33 mouse cellular contexts compared by ENCODE assay signal in genomic region chr11:52320529-52320928, GRCm38 (mm10).
"Had no signal": no experiment of that assay in that cellular context is flagged by ENCODE, and none has a peak within 500 bp of the region (broad histone marks: within the 10 kb centered on the region; RNA-seq: fewer than 3 reads in every experiment).

No protein-coding gene starts in this region.

- H3K4me2 ChIP-seq: heart, embryonic 12.5 days; heart, embryonic 13.5 days; heart, embryonic 15.5 days; hindbrain, embryonic 12.5 days; hindbrain, embryonic 13.5 days; hindbrain, embryonic 14.5 days; hindbrain, embryonic 15.5 days; intestine, embryonic 15.5 days; kidney, embryonic 15.5 days had no signal

- H3K4me3 ChIP-seq: heart, embryonic 10.5 days; heart, embryonic 12.5 days; heart, embryonic 13.5 days; heart, embryonic 15.5 days; hindbrain, embryonic 10.5 days; hindbrain, embryonic 12.5 days; hindbrain, embryonic 13.5 days; hindbrain, embryonic 15.5 days; intestine, embryonic 15.5 days; kidney, embryonic 15.5 days; layer of hippocampus, adult 2 months had no signal

- H3K9ac ChIP-seq: heart, embryonic 12.5 days; heart, embryonic 13.5 days; heart, embryonic 15.5 days; hindbrain, embryonic 12.5 days; hindbrain, embryonic 13.5 days; hindbrain, embryonic 14.5 days; hindbrain, embryonic 15.5 days; intestine, embryonic 15.5 days; kidney, embryonic 15.5 days had no signal

- H3K27ac ChIP-seq: heart, embryonic 10.5 days; heart, embryonic 13.5 days; heart, embryonic 15.5 days; hindbrain, embryonic 10.5 days; hindbrain, embryonic 12.5 days; hindbrain, embryonic 13.5 days; hindbrain, embryonic 14.5 days; hindbrain, embryonic 15.5 days; intestine, embryonic 15.5 days; kidney, embryonic 15.5 days; kidney, postnatal 0 days; layer of hippocampus, adult 2 months had no signal

- ATAC-seq: hindbrain, embryonic 16.5 days; inflammation-experienced regulatory T-cells, adult 6 months; intestine, embryonic 15.5 days; intestine, embryonic 16.5 days; intestine, postnatal 0 days had no signal

- DNase-seq: heart, postnatal 10 days; heart, postnatal 14 days; heart, postnatal 36 days; heart, postnatal 4 days; kidney, adult 11 months; kidney, adult 18-20 months; kidney, adult 2 months; kidney, adult 8-10 months; kidney, adult 9 months; kidney, postnatal 10 days; kidney, postnatal 14 days; kidney, postnatal 25 days; kidney, postnatal 36 days; kidney, postnatal 4 days; layer of hippocampus, adult 9-11 months; layer of hippocampus, postnatal 36 days had no signal

- H3K27me3 ChIP-seq: heart, embryonic 15.5 days; hindbrain, embryonic 15.5 days; intestine, embryonic 15.5 days; kidney, embryonic 15.5 days had no signal

- H3K9me3 ChIP-seq: heart, embryonic 10.5 days; heart, embryonic 12.5 days; heart, embryonic 13.5 days; heart, embryonic 15.5 days; hindbrain, embryonic 10.5 days; hindbrain, embryonic 12.5 days; hindbrain, embryonic 13.5 days; hindbrain, embryonic 15.5 days; intestine, embryonic 15.5 days; kidney, embryonic 15.5 days had no signal

- H3K36me3 ChIP-seq: heart, embryonic 10.5 days; heart, embryonic 12.5 days; heart, embryonic 13.5 days; heart, embryonic 15.5 days; hindbrain, embryonic 10.5 days; hindbrain, embryonic 12.5 days; hindbrain, embryonic 13.5 days; hindbrain, embryonic 15.5 days; intestine, embryonic 15.5 days; kidney, embryonic 15.5 days had no signal

- H3K4me1 ChIP-seq: heart, embryonic 12.5 days; heart, embryonic 13.5 days; heart, embryonic 15.5 days; hindbrain, embryonic 13.5 days; hindbrain, embryonic 15.5 days; intestine, embryonic 15.5 days; kidney, embryonic 15.5 days had no signal
